Mouse (Mus musculus) hindbrain, embryonic 12.5 days (tissue): ENCODE measurements around the gene Olfr656. TPM values are rescaled to one million over a fixed set of nuclear protein-coding genes. Genes with fewer than 3 reads are reported as not detected.

Source experiments
- ATAC-seq: fragments of 200-750 bp; cut with Nextera tagmentation; 2 replicates; pipeline ENCODE4 v1.8.0; 2017; ENCODE audit warnings: moderate TSS enrichment; ENCODE audit not compliant: low FRiP score
- H3K27ac ChIP-seq: fragments of 300-500 bp; sonication (generic); 2 replicates; pipeline ENCODE4 v1.5.1; 2016; ENCODE audit warnings: mild to moderate bottlenecking
- H3K27me3 ChIP-seq: fragments of 300-500 bp; sonication (generic); 2 replicates; pipeline ENCODE4 v1.6.1; 2016; ENCODE audit warnings: mild to moderate bottlenecking
- H3K36me3 ChIP-seq: fragments of 300-500 bp; sonication (generic); 2 replicates; pipeline ENCODE4 v1.6.1; 2016; ENCODE audit warnings: mild to moderate bottlenecking
- H3K4me1 ChIP-seq: fragments of 300-500 bp; sonication (generic); 2 replicates; pipeline ENCODE4 v1.6.1; 2016
- H3K4me2 ChIP-seq: fragments of 300-500 bp; sonication (generic); replicated peaks from 2 replicates; pipeline ENCODE4 v1.6.1; 2016; ENCODE audit warnings: mild to moderate bottlenecking
- H3K4me3 ChIP-seq: fragments of 300-500 bp; sonication (generic); 2 replicates; pipeline ENCODE4 v1.5.1; 2016; ENCODE audit warnings: mild to moderate bottlenecking
- H3K9ac ChIP-seq: fragments of 300-500 bp; sonication (generic); 2 replicates; pipeline ENCODE4 v1.6.1; 2016; ENCODE audit warnings: mild to moderate bottlenecking, moderate library complexity
- H3K9me3 ChIP-seq: fragments of 300-500 bp; sonication (generic); replicated peaks from 2 replicates; pipeline ENCODE4 v1.6.1; 2016; ENCODE audit warnings: mild to moderate bottlenecking
- WGBS: fragments of 180-500 bp; shearing (Covaris S2); methylation state at CpG from one replicate; pipeline ENCODE4 v1.1.7; 2016; 5-methylcytosine and 5-hydroxymethylcytosine counted together
- polyA plus RNA-seq: library from polyadenylated mRNA; unstranded; fragments of >200 nt; fragmentation: Nextera tagmentation; extraction: Ambion mirVana; gene quantifications from 2 replicates; pipeline ENCODE4 v1.2.1, GENCODE M21; 2016

The Olfr656 gene
- polyA plus RNA-seq, result not detected in 2 replicates

DNA sequence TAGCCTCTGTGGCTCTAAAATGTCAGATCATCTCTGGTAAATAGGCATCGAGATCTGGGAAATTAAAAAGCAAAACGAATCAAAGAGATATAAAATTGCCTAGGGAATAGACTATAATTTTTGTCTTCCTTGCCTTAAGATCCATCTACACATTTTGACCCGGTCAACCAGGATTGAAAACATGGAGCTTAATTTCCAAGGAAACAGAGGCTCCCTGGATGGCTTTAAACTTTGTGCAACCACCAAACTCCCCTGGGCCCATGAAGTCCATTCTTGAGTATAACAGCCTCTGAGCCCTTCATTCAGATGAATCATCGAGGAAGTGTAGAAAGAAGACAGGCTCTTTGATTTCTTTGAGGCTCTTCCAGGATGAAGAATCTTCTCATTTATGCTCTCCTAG lies at the start of gene Olfr656:
Gene Olfr656 (plus strand): TSS at position 301 of the 400 bp plus-strand sequence.
- no peak within 1 kb of the TSS for H3K9ac ChIP-seq
- WGBS, result 86% methylated on average over 4 of the region's 4 CpGs
- H3K27ac ChIP-seq, result no peak within 1 kb of the TSS
- H3K9me3 ChIP-seq, result no peaks in the 10 kb centered on the region
- no peak for ATAC-seq
- H3K4me2 ChIP-seq, result no peak within 1 kb of the TSS
- H3K4me3 ChIP-seq, result no peak within 1 kb of the TSS
- no peaks in the 10 kb centered on the region for H3K4me1 ChIP-seq
- H3K36me3 ChIP-seq, result no peaks in the 10 kb centered on the region
- H3K27me3 ChIP-seq, result no peaks in the 10 kb centered on the region

DNA sequence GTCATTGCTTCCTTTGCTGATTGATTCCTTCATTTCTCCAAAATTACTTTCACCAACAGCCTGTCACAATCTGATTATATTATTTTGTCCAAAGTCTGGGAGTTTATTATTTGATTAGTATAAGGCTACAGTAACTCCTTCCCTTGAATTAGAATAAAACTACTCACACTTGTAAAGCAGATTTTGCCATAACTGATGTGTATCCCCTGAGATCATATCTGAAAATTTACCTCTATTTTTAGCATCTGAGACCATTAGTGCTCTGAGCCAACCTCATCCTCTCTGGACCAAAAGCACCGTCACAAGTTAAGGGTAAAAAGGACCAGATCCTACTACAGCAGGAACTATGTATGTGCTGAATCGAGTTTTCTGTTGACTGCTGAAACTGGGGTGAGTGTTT lies 36.7 kb upstream of the Olfr656 start, which contains the start of gene Olfr653:
Gene Olfr653 (plus strand): TSS at position 301 of the 400 bp plus-strand sequence.
- Histone ChIP-seq H3K4me3 (no peak within 1 kb of the TSS), H3K4me1 (no peaks in the 10 kb centered on the region), H3K27ac (no peak within 1 kb of the TSS), H3K9ac (no peak within 1 kb of the TSS), H3K9me3 (no peaks in the 10 kb centered on the region), H3K27me3 (no peaks in the 10 kb centered on the region), H3K36me3 (no peaks in the 10 kb centered on the region), H3K4me2 (no peak within 1 kb of the TSS)
- 73% methylated on average over 2 of the region's 2 CpGs for WGBS
- no peak for ATAC-seq

DNA sequence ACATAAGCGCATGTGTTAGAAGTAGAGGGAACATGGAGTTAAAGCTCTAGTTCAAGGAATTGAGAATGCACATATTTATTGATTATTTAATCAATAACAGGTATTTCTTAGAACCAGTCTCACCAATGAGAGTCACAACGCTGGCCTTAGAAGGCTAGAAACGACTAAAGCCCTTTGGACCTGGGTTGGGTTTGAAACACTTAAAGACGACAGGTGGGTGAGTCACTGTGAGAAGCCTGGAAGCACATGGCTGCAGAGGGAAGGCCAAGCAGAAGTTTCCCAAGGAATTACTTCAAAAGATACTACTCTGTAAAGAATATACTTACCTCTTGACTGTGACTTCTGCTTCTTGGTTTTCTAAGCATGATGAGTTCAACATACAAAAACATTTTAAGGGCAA lies 32.9 kb upstream of the Olfr656 start:
- 88% methylated on average over 4 of the region's 4 CpGs for WGBS
- ATAC-seq, result no peak

DNA sequence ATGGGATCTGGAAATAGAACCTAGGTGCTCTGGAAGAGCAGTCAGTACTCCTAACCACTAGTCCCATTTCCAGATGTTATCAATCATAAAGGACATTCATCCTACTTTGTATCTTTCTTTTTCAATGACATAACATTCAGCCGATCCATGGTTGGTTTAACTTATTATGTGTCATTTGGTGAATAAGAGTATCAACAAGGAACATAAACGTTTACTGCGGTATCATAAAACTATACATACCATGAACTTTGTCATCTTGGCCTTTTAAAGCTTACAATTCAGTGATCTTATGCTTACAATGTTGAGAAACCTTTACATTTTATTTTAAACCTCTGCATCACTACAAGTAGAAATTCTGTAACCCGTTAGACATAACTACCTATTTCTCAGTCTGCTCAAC lies 32.3 kb upstream of the Olfr656 start:
- H3K4me2 ChIP-seq, result no peak overlapping the region
- WGBS, result 87% methylated on average over 4 of the region's 4 CpGs
- H3K27ac ChIP-seq, result no peak overlapping the region
- ATAC-seq, result no peak
- no peaks in the 10 kb centered on the region for H3K36me3 ChIP-seq
- H3K9ac ChIP-seq, result no peak overlapping the region
- H3K4me3 ChIP-seq, result no peak overlapping the region
- no peaks in the 10 kb centered on the region for H3K4me1 ChIP-seq
- no peaks in the 10 kb centered on the region for H3K9me3 ChIP-seq
- no peaks in the 10 kb centered on the region for H3K27me3 ChIP-seq

More for the DNA sequence above, 32.9 kb upstream of the Olfr656 start:
- Histone ChIP-seq H3K4me3 (no peak overlapping the region), H3K4me1 (no peaks in the 10 kb centered on the region), H3K27me3 (no peaks in the 10 kb centered on the region), H3K9me3 (no peaks in the 10 kb centered on the region), H3K36me3 (no peaks in the 10 kb centered on the region), H3K9ac (no peak overlapping the region), H3K4me2 (no peak overlapping the region), H3K27ac (no peak overlapping the region)

DNA sequence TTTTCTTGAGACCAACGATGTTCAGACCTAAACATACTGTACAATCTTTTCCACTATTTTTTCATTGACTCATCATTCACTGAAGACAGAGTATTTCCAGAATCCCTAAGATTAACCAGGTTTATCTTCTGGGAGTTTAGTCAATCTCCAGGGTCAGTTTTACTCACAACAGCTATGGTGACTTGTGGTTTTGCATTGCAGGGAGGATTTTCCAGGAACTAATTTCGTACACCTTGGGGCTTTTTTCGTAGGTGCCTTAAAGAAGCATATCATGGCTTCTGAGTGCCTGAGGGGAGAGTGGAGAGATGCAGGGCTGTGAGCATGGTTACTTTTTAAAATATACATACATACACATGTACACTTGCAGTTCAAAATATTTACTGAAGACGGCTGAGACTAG lies 27.0 kb upstream of the Olfr656 start, which contains the start of gene Olfr654:
Gene Olfr654 (plus strand): TSS at position 301 of the 400 bp plus-strand sequence.
- no peak within 1 kb of the TSS for H3K4me2 ChIP-seq
- H3K9ac ChIP-seq, result no peak within 1 kb of the TSS
- H3K4me3 ChIP-seq, result no peak within 1 kb of the TSS
- ATAC-seq, result no peak
- no peaks in the 10 kb centered on the region for H3K4me1 ChIP-seq
- no peaks in the 10 kb centered on the region for H3K36me3 ChIP-seq
- no peak within 1 kb of the TSS for H3K27ac ChIP-seq
- H3K9me3 ChIP-seq, result no peaks in the 10 kb centered on the region
- H3K27me3 ChIP-seq, result no peaks in the 10 kb centered on the region
- 89% methylated on average over 4 of the region's 4 CpGs for WGBS

DNA sequence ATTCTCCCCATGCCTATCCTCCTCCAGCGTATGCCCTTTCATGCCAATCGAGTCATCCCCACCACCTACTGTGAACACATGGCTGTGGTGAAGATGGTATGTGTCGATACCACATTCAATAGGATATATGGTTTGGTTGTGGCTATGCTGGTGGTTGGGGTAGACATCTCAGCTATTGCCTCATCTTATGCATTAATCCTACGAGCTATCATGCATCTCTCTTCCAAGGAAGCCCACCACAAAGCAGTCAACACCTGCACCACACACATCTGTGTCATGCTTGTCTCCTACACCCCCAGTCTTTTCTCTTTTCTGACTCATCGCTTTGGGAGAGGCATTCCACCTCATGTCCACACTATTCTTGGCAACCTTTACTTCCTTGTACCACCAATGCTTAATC lies 25.5 kb upstream of the Olfr656 start:
- Histone ChIP-seq H3K27me3 (no peaks in the 10 kb centered on the region), H3K4me3 (no peak overlapping the region), H3K9me3 (no peaks in the 10 kb centered on the region), H3K9ac (no peak overlapping the region), H3K4me2 (no peak overlapping the region), H3K27ac (no peak overlapping the region), H3K4me1 (no peaks in the 10 kb centered on the region), H3K36me3 (no peaks in the 10 kb centered on the region)
- WGBS, result 87% methylated on average over 5 of the region's 5 CpGs
- ATAC-seq, result no peak

DNA sequence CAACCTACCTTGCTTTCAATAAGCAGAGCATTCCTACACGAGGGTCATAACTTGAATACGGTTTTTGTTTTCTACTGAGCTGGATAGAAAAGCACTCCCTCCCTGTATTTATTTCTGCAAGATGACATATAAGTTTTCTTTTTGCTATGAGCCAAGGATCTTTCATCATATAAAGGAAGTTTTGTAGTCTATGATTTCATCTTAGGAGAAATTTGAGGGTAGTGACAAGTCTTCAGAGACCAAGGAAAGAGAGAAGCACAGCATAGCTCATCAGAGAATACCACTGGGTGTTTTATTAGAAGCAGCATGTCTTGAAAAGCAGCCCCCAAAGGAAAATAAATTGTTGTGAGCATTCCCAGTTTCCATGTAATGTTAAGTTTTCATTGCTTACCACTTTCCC lies 12.1 kb upstream of the Olfr656 start, which contains the start of gene Olfr655:
Gene Olfr655 (minus strand): TSS at position 101 of the 400 bp plus-strand sequence.
- H3K4me2 ChIP-seq, result no peak within 1 kb of the TSS
- H3K27me3 ChIP-seq, result no peaks in the 10 kb centered on the region
- H3K9me3 ChIP-seq, result no peaks in the 10 kb centered on the region
- no peak within 1 kb of the TSS for H3K9ac ChIP-seq
- no peaks in the 10 kb centered on the region for H3K36me3 ChIP-seq
- WGBS, result 85% methylated on average over 2 of the region's 2 CpGs
- H3K4me3 ChIP-seq, result no peak within 1 kb of the TSS
- ATAC-seq, result no peak
- no peaks in the 10 kb centered on the region for H3K4me1 ChIP-seq
- H3K27ac ChIP-seq, result no peak within 1 kb of the TSS

DNA sequence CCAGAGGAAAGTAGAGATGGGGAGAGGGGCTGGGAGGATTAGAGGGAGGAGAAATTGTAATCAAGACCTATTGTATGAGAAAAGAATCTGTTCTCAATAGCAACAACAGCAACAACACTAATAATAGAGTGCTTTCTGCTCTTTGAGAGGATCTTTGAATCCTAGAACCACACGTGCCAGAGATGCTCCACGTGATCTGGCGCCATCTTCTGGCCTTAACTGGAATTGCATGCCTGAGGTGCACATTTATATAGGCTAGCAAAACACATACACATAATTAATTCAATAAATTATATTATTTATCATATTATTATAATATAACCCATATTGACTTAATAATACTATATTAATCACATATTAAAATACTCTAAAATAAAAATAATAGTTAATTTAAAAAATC lies 10.6 kb upstream of the Olfr656 start:
- WGBS, result 9% methylated on average over 3 of the region's 3 CpGs
- H3K4me1 ChIP-seq, result no peaks in the 10 kb centered on the region
- H3K27me3 ChIP-seq, result no peaks in the 10 kb centered on the region
- H3K9ac ChIP-seq, result no peak overlapping the region
- H3K36me3 ChIP-seq, result no peaks in the 10 kb centered on the region
- H3K27ac ChIP-seq, result no peak overlapping the region
- no peak for ATAC-seq
- H3K4me2 ChIP-seq, result no peak overlapping the region
- no peak overlapping the region for H3K4me3 ChIP-seq
- H3K9me3 ChIP-seq, result no peaks in the 10 kb centered on the region

DNA sequence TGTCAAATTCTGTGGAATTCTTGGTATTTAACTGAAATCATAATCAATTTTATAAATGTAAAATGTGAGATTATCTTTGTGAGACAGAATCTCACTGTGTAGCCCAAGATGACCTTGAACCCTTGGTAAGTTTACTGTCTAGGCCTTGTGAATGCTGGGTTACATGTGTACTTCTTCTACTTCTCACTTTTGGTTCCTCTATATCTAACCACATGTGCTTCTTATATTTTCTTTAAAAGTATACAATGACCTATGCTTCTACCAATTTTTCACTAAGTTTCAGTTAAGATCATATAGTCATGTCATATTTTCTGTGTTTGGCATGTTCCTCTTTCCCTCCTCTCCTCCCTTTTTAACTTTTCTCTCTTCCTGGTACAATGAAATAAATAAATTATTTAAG lies 9.0 kb upstream of the Olfr656 start:
- no peak overlapping the region for H3K4me2 ChIP-seq
- no peak for ATAC-seq
- H3K4me3 ChIP-seq, result no peak overlapping the region
- no peaks in the 10 kb centered on the region for H3K36me3 ChIP-seq
- H3K27ac ChIP-seq, result no peak overlapping the region
- no peaks in the 10 kb centered on the region for H3K4me1 ChIP-seq
- H3K9me3 ChIP-seq, result no peaks in the 10 kb centered on the region
- no peaks in the 10 kb centered on the region for H3K27me3 ChIP-seq
- H3K9ac ChIP-seq, result no peak overlapping the region

DNA sequence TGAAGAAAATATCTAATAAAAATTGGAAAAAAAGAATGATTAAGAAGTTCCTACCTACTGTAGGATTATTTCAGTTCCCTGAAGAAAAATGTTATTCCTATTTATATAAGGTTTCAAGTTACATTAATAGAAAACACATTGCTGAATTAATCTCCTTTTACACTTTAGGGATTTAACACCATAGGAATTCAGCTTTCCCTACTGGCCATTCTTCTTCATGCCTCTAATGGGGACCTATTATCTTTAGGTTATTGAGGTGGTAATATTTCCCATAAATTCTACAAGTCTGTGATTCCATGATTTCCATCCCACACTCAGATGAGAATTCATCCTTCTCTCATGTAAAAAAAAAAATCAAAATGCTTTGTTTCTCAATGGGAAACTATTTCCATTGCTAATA lies 10.7 kb downstream of the Olfr656 start, which contains the start of gene Olfr657:
Gene Olfr657 (plus strand): TSS at position 301 of the 400 bp plus-strand sequence.
- H3K27ac ChIP-seq, result no peak within 1 kb of the TSS
- H3K9me3 ChIP-seq, result no peaks in the 10 kb centered on the region
- no peak within 1 kb of the TSS for H3K4me3 ChIP-seq
- H3K36me3 ChIP-seq, result no peaks in the 10 kb centered on the region
- ATAC-seq, result no peak
- H3K4me2 ChIP-seq, result no peak within 1 kb of the TSS
- no peaks in the 10 kb centered on the region for H3K4me1 ChIP-seq
- no peak within 1 kb of the TSS for H3K9ac ChIP-seq
- H3K27me3 ChIP-seq, result no peaks in the 10 kb centered on the region

DNA sequence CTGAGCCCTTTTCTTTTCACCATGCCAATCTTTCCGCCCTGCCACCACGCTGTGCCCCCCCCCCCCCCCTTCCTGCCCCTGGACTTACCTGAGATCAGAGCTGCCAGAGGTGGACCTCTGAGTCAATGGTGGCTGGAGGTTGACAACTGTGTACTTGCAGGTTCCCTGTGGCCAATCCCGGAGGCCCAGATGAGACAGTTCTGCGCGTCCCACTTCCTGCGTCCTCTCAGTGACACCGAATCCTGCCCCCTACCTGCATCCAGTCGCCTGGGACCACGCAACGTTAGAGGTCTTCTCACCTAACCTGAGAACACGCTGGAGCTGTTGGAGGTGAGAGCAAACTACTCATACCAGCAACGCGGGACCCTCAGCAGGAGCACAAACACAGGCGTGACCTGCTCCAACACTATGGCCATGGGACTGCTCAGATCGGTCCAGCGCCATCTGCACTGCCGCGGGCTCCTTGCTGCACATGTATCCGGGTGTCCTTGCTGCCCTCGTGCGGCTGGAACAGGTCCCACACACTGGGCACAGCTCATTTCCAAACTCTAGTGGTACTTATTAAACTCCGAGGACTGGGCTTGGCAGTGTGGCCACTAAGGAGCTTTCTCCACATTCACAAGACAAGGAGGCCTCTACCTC lies 33.2 kb downstream of the Olfr656 start, which contains the start of gene Olfr658:
Gene Olfr658 (minus strand): TSS at position 465 of the 642 bp plus-strand sequence.
- H3K27me3 ChIP-seq, result no peaks in the 10 kb centered on the region
- peak; percentile 94 for ATAC-seq
- 24% methylated on average over 22 of the region's 22 CpGs for WGBS
- H3K36me3 ChIP-seq, result no peaks in the 10 kb centered on the region
- H3K27ac ChIP-seq, result no peak within 1 kb of the TSS
- no peaks in the 10 kb centered on the region for H3K9me3 ChIP-seq
- H3K4me2 ChIP-seq, result peak within 1 kb of the TSS; percentile 51
- no peak within 1 kb of the TSS for H3K9ac ChIP-seq
- H3K4me1 ChIP-seq, result no peaks in the 10 kb centered on the region
- peak within 1 kb of the TSS; percentile 30 for H3K4me3 ChIP-seq

DNA sequence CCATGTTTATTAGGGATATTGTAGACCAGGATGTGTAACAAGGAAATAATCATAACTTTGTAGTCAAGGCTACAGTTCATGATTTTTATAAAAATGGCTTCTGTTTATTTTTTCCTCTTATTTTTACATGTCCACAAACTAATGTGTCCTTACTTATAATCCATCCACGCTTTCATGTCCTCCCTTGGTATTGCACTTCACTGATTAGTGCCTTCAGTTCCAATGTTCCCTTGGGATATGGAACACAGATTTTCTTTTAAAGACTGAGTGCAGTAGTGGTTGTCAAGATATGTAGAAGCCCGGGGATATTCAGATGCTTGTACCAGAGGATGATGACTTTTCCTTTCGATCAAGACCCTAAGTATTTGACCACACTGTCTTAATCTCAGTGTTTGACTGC lies 52.7 kb downstream of the Olfr656 start, which contains the start of gene Olfr659:
Gene Olfr659 (plus strand): TSS at position 301 of the 400 bp plus-strand sequence.
- no peak for ATAC-seq
- H3K4me3 ChIP-seq, result no peak within 1 kb of the TSS
- H3K4me2 ChIP-seq, result no peak within 1 kb of the TSS
- H3K4me1 ChIP-seq, result no peaks in the 10 kb centered on the region
- no peak within 1 kb of the TSS for H3K27ac ChIP-seq
- no peaks in the 10 kb centered on the region for H3K9me3 ChIP-seq
- 86% methylated on average over 3 of the region's 3 CpGs for WGBS
- no peak within 1 kb of the TSS for H3K9ac ChIP-seq
- H3K27me3 ChIP-seq, result no peaks in the 10 kb centered on the region
- no peaks in the 10 kb centered on the region for H3K36me3 ChIP-seq
